Mouse (Mus musculus): ENCODE results near the gene Smco4. TPM values are rescaled to one million over a fixed set of nuclear protein-coding genes. Genes with fewer than 3 reads are reported as not detected.
"Not testable (repeated sequence)": the region's sequence is repeated elsewhere in the genome, so short reads cannot be mapped to it uniquely, and the experiment has no call there.

Smco4 gene
- polyA plus RNA-seq, 1 experiment, result 27.1 TPM

DNA sequence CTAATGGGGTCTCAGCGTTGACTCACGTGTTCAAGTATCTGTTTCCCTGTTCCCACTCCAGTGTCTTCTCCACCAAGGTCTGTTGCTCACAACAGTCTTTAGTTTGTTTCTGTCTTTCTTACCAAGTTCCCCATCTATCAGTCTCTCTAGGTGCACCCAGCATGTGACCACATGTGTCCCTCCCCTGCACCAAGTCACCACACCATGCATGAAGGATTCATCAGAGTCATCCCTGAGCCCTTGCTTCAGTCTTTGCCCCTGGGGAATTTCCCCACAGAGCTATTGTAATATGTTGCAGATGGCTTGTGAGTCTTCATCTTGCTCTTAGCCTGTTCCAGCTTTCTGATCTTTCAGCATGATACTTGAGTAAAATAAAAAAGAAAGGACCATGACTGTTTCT, 40.9 kb downstream of the Smco4 start:
- no peak for DNase-seq
- WGBS, result 81% methylated on average over 2 of the region's 2 CpGs

GRCm38 (mm10) chr9:15535418-15535817, 42.2 kb downstream of the Smco4 start:
- H3K4me1 ChIP-seq (ENCODE audit: control insufficient read depth, insufficient read depth, low read length), result peaks cover 18% of the 10 kb centered on the region
- 38% methylated on average over 5 of the region's 5 CpGs for WGBS
- H3K4me3 ChIP-seq (replicated peaks; ENCODE audit: extremely low read depth, low read depth, low read length), result no peak overlapping the region
- no peak for DNase-seq
- TF ChIP-seq POLR2A (IDR thresholded peaks at IDR 0.05; ENCODE audit: borderline replicate concordance, extremely low read depth, low read depth, low read length), result no peak
- TF ChIP-seq CTCF (IDR thresholded peaks at IDR 0.05; ENCODE audit: insufficient read depth, low read length), result no peak

More for the DNA sequence above, 40.9 kb downstream of the Smco4 start:
- TF ChIP-seq POLR2A (IDR thresholded peaks at IDR 0.05; ENCODE audit: borderline replicate concordance, extremely low read depth, low read depth, low read length) (no peak), CTCF (IDR thresholded peaks at IDR 0.05; ENCODE audit: insufficient read depth, low read length) (no peak)
- Histone ChIP-seq H3K4me1 (ENCODE audit: control insufficient read depth, insufficient read depth, low read length) (peaks cover 30% of the 10 kb centered on the region), H3K4me3 (replicated peaks; ENCODE audit: extremely low read depth, low read depth, low read length) (no peak overlapping the region)

DNA sequence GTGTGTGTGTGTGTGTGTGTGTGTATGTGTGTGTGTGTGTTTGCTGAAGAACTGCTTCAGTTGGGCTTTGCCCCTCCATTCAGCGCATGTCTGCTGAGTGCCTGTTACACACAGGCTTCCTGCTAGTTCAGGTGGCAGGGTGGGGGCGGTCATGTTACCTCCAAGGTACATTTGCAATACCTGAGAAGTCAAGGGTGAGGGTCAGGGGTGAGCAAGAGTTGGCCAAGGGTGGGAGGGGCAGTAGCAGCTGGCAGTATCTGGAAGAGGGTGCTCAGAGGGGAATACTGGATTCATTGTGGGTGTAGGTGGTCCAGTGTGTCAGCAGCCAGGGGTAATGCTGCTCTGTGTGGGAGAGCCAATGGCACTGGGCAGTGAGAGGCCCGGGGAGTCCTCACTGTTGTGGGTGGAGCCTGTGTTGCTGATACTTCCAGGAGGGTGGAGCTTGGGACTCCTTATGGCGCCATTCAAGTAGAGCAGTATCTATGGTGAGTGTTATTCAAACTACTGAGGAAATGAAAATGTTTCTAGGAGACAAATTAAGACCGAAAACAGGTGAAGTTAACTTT, 43.7 kb downstream of the Smco4 start:
- WGBS, result 72% methylated on average over 5 of the region's 5 CpGs
- DNase-seq, result no peak
- TF ChIP-seq POLR2A (IDR thresholded peaks at IDR 0.05; ENCODE audit: borderline replicate concordance, extremely low read depth, low read depth, low read length), result no peak
- no peak for TF ChIP-seq CTCF (IDR thresholded peaks at IDR 0.05; ENCODE audit: insufficient read depth, low read length)
- Histone ChIP-seq H3K4me3 (replicated peaks; ENCODE audit: extremely low read depth, low read depth, low read length) (no peak overlapping the region), H3K4me1 (ENCODE audit: control insufficient read depth, insufficient read depth, low read length) (peaks cover 18% of the 10 kb centered on the region)

GRCm38 (mm10) chr9:15537455-15538048, 44.3 kb downstream of the Smco4 start:
- 97% methylated on average over 3 of the region's 3 CpGs for WGBS
- TF ChIP-seq POLR2A (IDR thresholded peaks at IDR 0.05; ENCODE audit: borderline replicate concordance, extremely low read depth, low read depth, low read length) (no peak), CTCF (IDR thresholded peaks at IDR 0.05; ENCODE audit: insufficient read depth, low read length) (no peak)

DNA sequence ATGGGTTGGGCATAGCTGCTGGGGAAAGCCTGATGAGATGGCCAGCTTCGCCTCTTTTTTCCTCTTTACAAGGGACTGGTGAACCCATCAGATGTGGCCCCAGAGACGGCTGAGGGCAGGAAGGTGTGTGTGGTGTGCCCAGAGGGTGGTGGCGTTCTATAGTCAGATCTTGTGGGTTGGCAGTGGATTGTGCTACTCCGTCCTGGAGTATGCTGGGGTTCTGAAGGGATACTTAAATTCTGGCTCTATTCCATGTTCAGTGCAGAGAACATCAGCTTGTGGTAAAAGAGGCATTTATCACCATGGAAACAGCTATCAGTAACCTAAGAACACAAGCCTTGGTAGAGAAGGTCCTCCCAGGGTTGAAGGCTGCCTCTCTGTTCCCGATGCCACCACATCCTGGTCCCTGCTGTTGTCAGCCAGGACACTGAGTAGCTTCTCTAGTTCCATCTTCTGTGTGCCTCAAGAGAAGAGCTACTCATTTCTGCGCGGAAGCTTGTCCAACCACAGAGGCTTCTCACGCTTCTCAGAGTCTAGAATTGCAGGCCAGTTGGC, 45.8 kb downstream of the Smco4 start:
- 81% methylated on average over 8 of the region's 8 CpGs for WGBS
- no peak for DNase-seq
- Histone ChIP-seq H3K4me3 (replicated peaks; ENCODE audit: extremely low read depth, low read depth, low read length) (no peak overlapping the region), H3K4me1 (ENCODE audit: control insufficient read depth, insufficient read depth, low read length) (peaks cover 24% of the 10 kb centered on the region)
- TF ChIP-seq CTCF (IDR thresholded peaks at IDR 0.05; ENCODE audit: insufficient read depth, low read length), result no peak
- TF ChIP-seq POLR2A (IDR thresholded peaks at IDR 0.05; ENCODE audit: borderline replicate concordance, extremely low read depth, low read depth, low read length), result no peak

More at GRCm38 (mm10) chr9:15537455-15538048, 44.3 kb downstream of the Smco4 start:
- DNase-seq, result no peak
- no peak overlapping the region for H3K4me3 ChIP-seq (replicated peaks; ENCODE audit: extremely low read depth, low read depth, low read length)
- peaks cover 20% of the 10 kb centered on the region for H3K4me1 ChIP-seq (ENCODE audit: control insufficient read depth, insufficient read depth, low read length)

- no peak for DNase-seq
- Histone ChIP-seq H3K4me1 (ENCODE audit: control insufficient read depth, insufficient read depth, low read length) (peaks cover 7% of the 10 kb centered on the region), H3K4me3 (replicated peaks; ENCODE audit: extremely low read depth, low read depth, low read length) (no peak overlapping the region)
- TF ChIP-seq CTCF (IDR thresholded peaks at IDR 0.05; ENCODE audit: insufficient read depth, low read length), result no peak
- TF ChIP-seq POLR2A (IDR thresholded peaks at IDR 0.05; ENCODE audit: borderline replicate concordance, extremely low read depth, low read depth, low read length), result no peak
- WGBS, result 43% methylated on average over 5 of the region's 5 CpGs
Observed at GRCm38 (mm10) chr9:15541735-15542354, 48.6 kb downstream of the Smco4 start.

- 39% methylated on average over 4 of the region's 4 CpGs for WGBS
- no peak for DNase-seq
- TF ChIP-seq POLR2A (IDR thresholded peaks at IDR 0.05; ENCODE audit: borderline replicate concordance, extremely low read depth, low read depth, low read length) (no peak), CTCF (IDR thresholded peaks at IDR 0.05; ENCODE audit: insufficient read depth, low read length) (no peak)
Observed at GRCm38 (mm10) chr9:15550461-15550961, 57.3 kb downstream of the Smco4 start.

DNA sequence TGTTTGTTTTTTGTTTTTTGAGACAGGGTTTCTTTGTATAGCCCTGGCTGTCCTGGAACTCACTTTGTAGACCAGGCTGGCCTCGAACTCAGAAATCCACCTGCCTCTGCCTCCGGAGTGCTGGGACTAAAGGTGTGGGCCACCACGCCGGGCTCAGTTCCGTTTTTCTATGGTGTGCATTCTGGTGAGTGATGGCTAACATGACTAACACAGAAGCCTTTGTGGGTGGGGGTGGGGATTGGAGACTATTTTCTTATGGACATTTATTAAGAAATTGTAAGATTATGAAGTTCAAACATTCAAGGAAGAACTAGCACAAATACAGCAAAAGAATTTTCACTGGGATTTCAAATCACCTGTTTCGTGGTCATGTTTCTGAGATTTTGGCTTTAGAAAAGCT, 57.8 kb downstream of the Smco4 start:
- H3K4me1 ChIP-seq (ENCODE audit: control insufficient read depth, insufficient read depth, low read length); H3K4me3 ChIP-seq (replicated peaks; ENCODE audit: extremely low read depth, low read depth, low read length); DNase-seq: not testable (repeated sequence)
- WGBS, result 88% methylated on average over 6 of the region's 6 CpGs

More at GRCm38 (mm10) chr9:15550461-15550961, 57.3 kb downstream of the Smco4 start:
- H3K4me1 ChIP-seq (ENCODE audit: control insufficient read depth, insufficient read depth, low read length), result no peaks in the 10 kb centered on the region
- no peak overlapping the region for H3K4me3 ChIP-seq (replicated peaks; ENCODE audit: extremely low read depth, low read depth, low read length)

GRCm38 (mm10) chr9:15551933-15552851, 59.0 kb downstream of the Smco4 start:
- no peak for DNase-seq
- 54% methylated on average over 15 of the region's 15 CpGs for WGBS
- TF ChIP-seq POLR2A (IDR thresholded peaks at IDR 0.05; ENCODE audit: borderline replicate concordance, extremely low read depth, low read depth, low read length) (no peak), CTCF (IDR thresholded peaks at IDR 0.05; ENCODE audit: insufficient read depth, low read length) (no peak)
- H3K4me1 ChIP-seq (ENCODE audit: control insufficient read depth, insufficient read depth, low read length), result no peaks in the 10 kb centered on the region
- no peak overlapping the region for H3K4me3 ChIP-seq (replicated peaks; ENCODE audit: extremely low read depth, low read depth, low read length)

Measured in lung, adult 2 months (tissue).